Mouse (Mus musculus) ES-Bruce4 (cell line): ENCODE results near the gene Aamp. TPM values are rescaled to one million over a fixed set of nuclear protein-coding genes. Genes with fewer than 3 reads are reported as not detected.
A peak's percentile ranks its signal among the peaks of the same experiment; 100 is the strongest.

Source experiments
- H3K27ac ChIP-seq: 2 replicates; pipeline ENCODE4 v1.5.1; 2012; ENCODE audit warnings: low read length, inconsistent platforms; ENCODE audit not compliant: insufficient read depth
- H3K27me3 ChIP-seq: 2 replicates; pipeline ENCODE4 v1.6.1; 2012; ENCODE audit warnings: mild to moderate bottlenecking, low read length, inconsistent platforms; ENCODE audit not compliant: control insufficient read depth, poor library complexity, insufficient read depth, severe bottlenecking
- H3K36me3 ChIP-seq: 2 replicates; pipeline ENCODE4 v1.6.1; 2012; ENCODE audit warnings: inconsistent platforms, mild to moderate bottlenecking, low read length, moderate library complexity; ENCODE audit not compliant: control insufficient read depth, poor library complexity, insufficient read depth, severe bottlenecking
- H3K4me1 ChIP-seq: one replicate; pipeline ENCODE4 v1.8.1; 2011; ENCODE audit warnings: low read length; ENCODE audit not compliant: control insufficient read depth, insufficient read depth
- H3K4me3 ChIP-seq: 2 replicates; pipeline ENCODE4 v1.5.1; 2011; ENCODE audit warnings: low read depth, mild to moderate bottlenecking, low read length
- H3K9ac ChIP-seq: 2 replicates; pipeline ENCODE4 v1.6.1; 2012; ENCODE audit warnings: low read depth, mild to moderate bottlenecking, inconsistent platforms; ENCODE audit not compliant: poor library complexity, severe bottlenecking
- H3K9me3 ChIP-seq: replicated peaks from 2 replicates; pipeline ENCODE4 v1.6.1; 2012; ENCODE audit warnings: mild to moderate bottlenecking, low read length, inconsistent platforms; ENCODE audit not compliant: control insufficient read depth, poor library complexity, insufficient read depth, severe bottlenecking
- CTCF ChIP-seq: IDR thresholded peaks from one replicate; pipeline ENCODE4 v1.8.1; 2011; ENCODE audit warnings: low read depth, low read length
- EP300 ChIP-seq: IDR thresholded peaks from 2 replicates; pipeline ENCODE4 v1.6.1; 2011; ENCODE audit warnings: low read depth, low read length; ENCODE audit not compliant: insufficient read depth
- POLR2A ChIP-seq: IDR thresholded peaks from one replicate; pipeline ENCODE4 v1.8.1; 2011; ENCODE audit warnings: low read length; ENCODE audit not compliant: insufficient read depth
- polyA plus RNA-seq: library from polyadenylated mRNA; stranded (reverse); fragments of >200 nt; gene quantifications from 2 replicates; pipeline ENCODE4 v1.2.4, GENCODE M21; 2011; ENCODE audit warnings: low read depth; ENCODE audit not compliant: missing spikeins, insufficient read depth, insufficient read length

Aamp gene
- polyA plus RNA-seq, 1 experiment: 96.3 TPM

GRCm38 (mm10) chr1:74235938-74236589, 48.5 kb downstream of the Aamp start, which contains the start of gene Arpc2:
Gene Arpc2 (plus strand): TSS chr1:74236084.
- Histone ChIP-seq H3K4me1 (peaks cover 3% of the 10 kb centered on the region), H3K27ac (peak within 1 kb of the TSS; percentile 6; the same call in 1 of the 2 replicates), H3K9ac (peak within 1 kb of the TSS; percentile 91), H3K36me3 (no peaks in the 10 kb centered on the region), H3K4me3 (peak within 1 kb of the TSS; percentile 83), H3K9me3 (no peaks in the 10 kb centered on the region), H3K27me3 (no peaks in the 10 kb centered on the region)
- TF ChIP-seq EP300 (0 out of 2 replicates have a peak, but pooled peaks have one; percentile 21), CTCF (no peak), POLR2A (peak; percentile 86)

- Histone ChIP-seq H3K9me3 (no peaks in the 10 kb centered on the region), H3K4me1 (peaks cover 1% of the 10 kb centered on the region), H3K36me3 (no peaks in the 10 kb centered on the region), H3K27ac (no peak overlapping the region), H3K4me3 (no peak overlapping the region), H3K27me3 (no peaks in the 10 kb centered on the region), H3K9ac (no peak overlapping the region)
- TF ChIP-seq POLR2A (no peak), EP300 (no peak), CTCF (no peak)
These were observed 53.5 kb downstream of the Aamp start for GRCm38 (mm10) chr1:74230992-74231391.

GRCm38 (mm10) chr1:74229942-74230341, 54.6 kb downstream of the Aamp start:
- H3K27me3 ChIP-seq: no peaks in the 10 kb centered on the region
- H3K27ac ChIP-seq: no peak overlapping the region
- no peaks in the 10 kb centered on the region for H3K36me3 ChIP-seq
- no peak overlapping the region for H3K4me3 ChIP-seq
- TF ChIP-seq EP300: no peak
- no peak for TF ChIP-seq POLR2A
- no peak for TF ChIP-seq CTCF
- no peaks in the 10 kb centered on the region for H3K4me1 ChIP-seq
- H3K9me3 ChIP-seq: no peaks in the 10 kb centered on the region
- H3K9ac ChIP-seq: no peak overlapping the region

Other genes starting within 250 kb of the Aamp start
- 6.5 and 9.0 TPM in 2 replicates for gene Tns1, start 160.3 kb downstream of the Aamp start, polyA plus RNA-seq
- not detected in 2 replicates for gene Rufy4, start 159.2 kb downstream of the Aamp start, polyA plus RNA-seq
- 0.21 and 0.27 TPM in 2 replicates for gene Cxcr2, start 130.7 kb downstream of the Aamp start, polyA plus RNA-seq
- not detected in 2 replicates for gene Cxcr1, start 90.1 kb downstream of the Aamp start, polyA plus RNA-seq
- 282 and 284 TPM in 2 replicates for gene Arpc2, start 48.7 kb downstream of the Aamp start, polyA plus RNA-seq
- gene Gpbar1, start 6.2 kb downstream of the Aamp start, polyA plus RNA-seq: not detected in 2 replicates
- gene Pnkd, start 192 bp upstream of the Aamp start, polyA plus RNA-seq: 40.9 and 43.6 TPM in 2 replicates
- gene Tmbim1, start 20.9 kb upstream of the Aamp start, polyA plus RNA-seq: 58.8 and 62.2 TPM in 2 replicates
- 0.75 TPM in 1 of 2 replicates, not detected in the other for gene Catip, start 77.4 kb upstream of the Aamp start, polyA plus RNA-seq
- 0.94 and 1.5 TPM in 2 replicates for gene Slc11a1, start 90.5 kb upstream of the Aamp start, polyA plus RNA-seq
- 28.6 and 33.6 TPM in 2 replicates for gene Ctdsp1, start 106.8 kb upstream of the Aamp start, polyA plus RNA-seq
- gene Vil1, start 124.6 kb upstream of the Aamp start, polyA plus RNA-seq: 0.61 TPM in 2 replicates
- gene Cnot9, start 221.3 kb upstream of the Aamp start, polyA plus RNA-seq: 93.1 and 99.8 TPM in 2 replicates